Mouse (Mus musculus) embryonic fibroblast, embryonic 13.5 days (primary cell): Measurements from ENCODE around the gene Mmachc. TPM values are rescaled to one million over a fixed set of nuclear protein-coding genes. Genes with fewer than 3 reads are reported as not detected.

ENCODE experiments used
- H3K27ac ChIP-seq: 2 replicates; pipeline ENCODE4 v1.5.1; 2012; ENCODE audit warnings: low read length, control low read depth, inconsistent platforms; ENCODE audit not compliant: insufficient read depth
- H3K4me1 ChIP-seq: 2 replicates; pipeline ENCODE4 v1.6.1; 2011; ENCODE audit warnings: low read length; ENCODE audit not compliant: control insufficient read depth, insufficient read depth
- H3K4me3 ChIP-seq: 2 replicates; pipeline ENCODE4 v1.5.1; 2011; ENCODE audit warnings: mild to moderate bottlenecking, control low read depth, low read length; ENCODE audit not compliant: insufficient read depth
- CTCF ChIP-seq: IDR thresholded peaks from 2 replicates; pipeline ENCODE4 v1.5.1; 2011; ENCODE audit warnings: mild to moderate bottlenecking, control low read depth, low read length, moderate library complexity, borderline replicate concordance; ENCODE audit not compliant: insufficient read depth
- POLR2A ChIP-seq: IDR thresholded peaks from 2 replicates; pipeline ENCODE4 v1.6.1; 2011; ENCODE audit warnings: low read depth, mild to moderate bottlenecking, control low read depth, low read length, moderate library complexity
- polyA plus RNA-seq: library from polyadenylated mRNA; stranded (reverse); fragments of >200 nt; gene quantifications from 2 replicates; pipeline ENCODE4 v1.2.4, GENCODE M21; 2011; ENCODE audit warnings: low read depth; ENCODE audit not compliant: missing spikeins, insufficient read length

Gene Mmachc
- polyA plus RNA-seq, 1 experiment = 22.6 TPM

GRCm38 (mm10) chr4:116655658-116656057 is 52.5 kb downstream of the Mmachc start:
- TF ChIP-seq CTCF (no peak), POLR2A (no peak)
- Histone ChIP-seq H3K4me1 (peaks cover 3% of the 10 kb centered on the region; the same call in 1 of the 2 replicates), H3K27ac (no peak overlapping the region), H3K4me3 (no peak overlapping the region)

GRCm38 (mm10) chr4:116655100-116655499 is 53.1 kb downstream of the Mmachc start:
- TF ChIP-seq CTCF (no peak), POLR2A (no peak)
- Histone ChIP-seq H3K4me1 (peaks cover 3% of the 10 kb centered on the region; the same call in 1 of the 2 replicates), H3K4me3 (no peak overlapping the region), H3K27ac (no peak overlapping the region)

GRCm38 (mm10) chr4:116653228-116653627 is 55.0 kb downstream of the Mmachc start:
- H3K27ac ChIP-seq = no peak overlapping the region
- H3K4me3 ChIP-seq = no peak overlapping the region
- H3K4me1 ChIP-seq = peaks cover 3% of the 10 kb centered on the region; the same call in 1 of the 2 replicates
- TF ChIP-seq CTCF = no peak
- no peak for TF ChIP-seq POLR2A

Other genes with a start within 250 kb of the Mmachc start
- gene Mast2, start 244.2 kb downstream of the Mmachc start, polyA plus RNA-seq = 59.4 and 64.3 TPM in 2 replicates
- 9.1 and 9.3 TPM in 2 replicates for gene Ipp, start 200.9 kb downstream of the Mmachc start, polyA plus RNA-seq
- 19.8 and 30.4 TPM in 2 replicates for gene Tmem69, start 152.5 kb downstream of the Mmachc start, polyA plus RNA-seq
- 34.3 and 38.1 TPM in 2 replicates for gene Gpbp1l1, start 150.7 kb downstream of the Mmachc start, polyA plus RNA-seq
- 1.9 and 2.6 TPM in 2 replicates for gene Ccdc17, start 111.8 kb downstream of the Mmachc start, polyA plus RNA-seq
- 63.7 and 95.4 TPM in 2 replicates for gene Nasp, start 80.5 kb downstream of the Mmachc start, polyA plus RNA-seq
- gene Akr1a1, start 56.7 kb downstream of the Mmachc start, polyA plus RNA-seq = 575 and 597 TPM in 2 replicates
- gene Prdx1, start 22.9 kb downstream of the Mmachc start, polyA plus RNA-seq = 887 and 980 TPM in 2 replicates
- 21.8 and 33.8 TPM in 2 replicates for gene Ccdc163, start 103 bp upstream of the Mmachc start, polyA plus RNA-seq
- gene Tesk2, start 12.5 kb upstream of the Mmachc start, polyA plus RNA-seq = 6.3 and 7.8 TPM in 2 replicates
- gene Toe1, start 99.2 kb upstream of the Mmachc start, polyA plus RNA-seq = 18.4 and 18.6 TPM in 2 replicates
- gene Mutyh, start 99.3 kb upstream of the Mmachc start, polyA plus RNA-seq = 4.7 and 9.2 TPM in 2 replicates
- 0.39 TPM in 1 of 2 replicates, not detected in the other for gene Hpdl, start 113.3 kb upstream of the Mmachc start, polyA plus RNA-seq
- not detected in 2 replicates for gene Zswim5, start 169.0 kb upstream of the Mmachc start, polyA plus RNA-seq